Mouse (Mus musculus) kidney, adult 2 months (tissue): ENCODE results near the gene Vmo1.

Source experiments
- CTCF ChIP-seq: fragments of 200-500 bp; conservative IDR thresholded peaks from 2 replicates; pipeline ENCODE4 v1.5.1; 2011; ENCODE audit warnings: low read depth, mild to moderate bottlenecking, control low read depth, low read length, moderate library complexity, mixed read lengths; ENCODE audit not compliant: insufficient read depth, insufficient read length
- POLR2A ChIP-seq: fragments of 200-500 bp; IDR thresholded peaks from one replicate; pipeline ENCODE4 v1.6.1; 2011; ENCODE audit warnings: low read depth, low read length, control low read depth

- TF ChIP-seq POLR2A (no peak), CTCF (no peak)
Observed at GRCm38 (mm10) chr11:70472716-70473115, 41.7 kb downstream of the Vmo1 start.
